Mouse (Mus musculus) heart, embryonic 16.5 days (tissue): ENCODE results near the gene Gm9903. TPM values are rescaled to one million over a fixed set of nuclear protein-coding genes. Genes with fewer than 3 reads are reported as not detected.

Experiments used
- ATAC-seq: fragments of 200-750 bp; cut with Nextera tagmentation; replicated peaks from 2 replicates; pipeline ENCODE4 v1.8.0; 2017; ENCODE audit warnings: moderate number of reproducible peaks; ENCODE audit not compliant: insufficient read depth, low FRiP score; ENCODE audit errors: extremely low read depth
- H3K27ac ChIP-seq: fragments of 300-500 bp; sonication (generic); 2 replicates; pipeline ENCODE4 v1.5.1; 2014; ENCODE audit warnings: mild to moderate bottlenecking, low read length, control low read depth, moderate library complexity
- H3K27me3 ChIP-seq: fragments of 300-500 bp; sonication (generic); 2 replicates; pipeline ENCODE4 v1.6.1; 2014; ENCODE audit warnings: low read length, mixed read lengths; ENCODE audit not compliant: control insufficient read depth, insufficient read depth
- H3K36me3 ChIP-seq: fragments of 300-500 bp; sonication (generic); 2 replicates; pipeline ENCODE4 v1.6.1; 2014; ENCODE audit not compliant: control insufficient read depth, insufficient read depth
- H3K4me1 ChIP-seq: fragments of 300-500 bp; sonication (generic); 2 replicates; pipeline ENCODE4 v1.6.1; 2014; ENCODE audit warnings: low read length, mixed read lengths; ENCODE audit not compliant: control insufficient read depth, insufficient read depth
- H3K4me2 ChIP-seq: fragments of 300-500 bp; sonication (generic); 2 replicates; pipeline ENCODE4 v1.6.1; 2014; ENCODE audit warnings: low read depth, mild to moderate bottlenecking, control low read depth, low read length
- H3K4me3 ChIP-seq: fragments of 300-500 bp; sonication (generic); 2 replicates; pipeline ENCODE4 v1.5.1; 2014; ENCODE audit warnings: mild to moderate bottlenecking, control low read depth, low read length
- H3K9ac ChIP-seq: fragments of 300-500 bp; sonication (generic); 2 replicates; pipeline ENCODE4 v1.6.1; 2014; ENCODE audit warnings: low read length, control low read depth
- H3K9me3 ChIP-seq: fragments of 300-500 bp; sonication (generic); replicated peaks from 2 replicates; pipeline ENCODE4 v1.6.1; 2016; ENCODE audit warnings: low read length; ENCODE audit not compliant: control insufficient read depth
- WGBS: fragments of 180-500 bp; shearing (Covaris S2); extraction: QIAGEN DNeasy Blood & Tissue Kit; methylation state at CpG from one replicate; pipeline ENCODE4 v1.1.7; 2014; 5-methylcytosine and 5-hydroxymethylcytosine counted together
- polyA plus RNA-seq: library from polyadenylated mRNA; unstranded; fragments of >200 nt; fragmentation: Nextera tagmentation; extraction: Ambion mirVana; gene quantifications from 2 replicates; pipeline ENCODE4 v1.2.1, GENCODE M21; 2015

The Gm9903 gene
- polyA plus RNA-seq, 1 experiment from 2014 or later = 1.00 TPM

- H3K9me3 ChIP-seq = no peaks in the 10 kb centered on the region
- ATAC-seq = no peak
- no peaks in the 10 kb centered on the region for H3K4me1 ChIP-seq
- H3K27me3 ChIP-seq = no peaks in the 10 kb centered on the region
- H3K4me2 ChIP-seq = no peak overlapping the region
- no peak overlapping the region for H3K9ac ChIP-seq
- 77% methylated on average over 1 of the region's 1 CpGs for WGBS
- H3K36me3 ChIP-seq = peaks cover 44% of the 10 kb centered on the region
- H3K4me3 ChIP-seq = no peak overlapping the region
- no peak overlapping the region for H3K27ac ChIP-seq
These were observed 20.5 kb upstream of the Gm9903 start for GRCm38 (mm10) chr5:33609226-33609625.

GRCm38 (mm10) chr5:33611795-33612194 lies 17.9 kb upstream of the Gm9903 start:
- 85% methylated on average over 1 of the region's 1 CpGs for whole genome bisulfite sequencing
- H3K36me3 ChIP-seq = peaks cover 43% of the 10 kb centered on the region
- no peaks in the 10 kb centered on the region for H3K9me3 ChIP-seq
- no peak overlapping the region for H3K4me3 ChIP-seq
- H3K27ac ChIP-seq = no peak overlapping the region
- no peak overlapping the region for H3K9ac ChIP-seq
- H3K4me2 ChIP-seq = no peak overlapping the region
- H3K4me1 ChIP-seq = no peaks in the 10 kb centered on the region
- H3K27me3 ChIP-seq = no peaks in the 10 kb centered on the region
- ATAC-seq = no peak

GRCm38 (mm10) chr5:33614391-33614790 lies 15.3 kb upstream of the Gm9903 start:
- 78% methylated on average over 6 of the region's 6 CpGs for WGBS
- peaks cover 22% of the 10 kb centered on the region for H3K36me3 ChIP-seq
- H3K9me3 ChIP-seq = no peaks in the 10 kb centered on the region
- no peak for ATAC-seq
- no peaks in the 10 kb centered on the region for H3K4me1 ChIP-seq
- no peak overlapping the region for H3K9ac ChIP-seq
- no peak overlapping the region for H3K27ac ChIP-seq
- no peak overlapping the region for H3K4me3 ChIP-seq
- no peak overlapping the region for H3K4me2 ChIP-seq
- no peaks in the 10 kb centered on the region for H3K27me3 ChIP-seq

- ATAC-seq = no peak
- Histone ChIP-seq H3K36me3 (no peaks in the 10 kb centered on the region), H3K4me2 (no peak overlapping the region), H3K4me1 (peaks cover 5% of the 10 kb centered on the region), H3K27me3 (no peaks in the 10 kb centered on the region), H3K4me3 (no peak overlapping the region), H3K27ac (no peak overlapping the region), H3K9me3 (no peaks in the 10 kb centered on the region), H3K9ac (no peak overlapping the region)
- WGBS = 91% methylated on average over 2 of the region's 2 CpGs
These were observed 7.1 kb upstream of the Gm9903 start for GRCm38 (mm10) chr5:33622671-33623070.

GRCm38 (mm10) chr5:33623766-33624165 lies 6.0 kb upstream of the Gm9903 start:
- H3K4me1 ChIP-seq = peaks cover 12% of the 10 kb centered on the region
- ATAC-seq = no peak
- no peak overlapping the region for H3K9ac ChIP-seq
- 77% methylated on average over 3 of the region's 3 CpGs for WGBS
- no peak overlapping the region for H3K4me2 ChIP-seq
- no peaks in the 10 kb centered on the region for H3K36me3 ChIP-seq
- no peak overlapping the region for H3K4me3 ChIP-seq
- no peaks in the 10 kb centered on the region for H3K27me3 ChIP-seq
- H3K27ac ChIP-seq = no peak overlapping the region
- H3K9me3 ChIP-seq = no peaks in the 10 kb centered on the region

- Histone ChIP-seq H3K27ac (no peak overlapping the region; the same call in 1 of the 2 replicates), H3K9me3 (no peaks in the 10 kb centered on the region), H3K4me3 (peak overlapping the region; percentile 73), H3K9ac (peak overlapping the region; percentile 85), H3K36me3 (no peaks in the 10 kb centered on the region), H3K27me3 (no peaks in the 10 kb centered on the region), H3K4me2 (peak overlapping the region; percentile 66), H3K4me1 (peaks cover 23% of the 10 kb centered on the region)
- WGBS = 19% methylated on average over 4 of the region's 4 CpGs
- no peak for ATAC-seq
These were observed 1.8 kb upstream of the Gm9903 start for GRCm38 (mm10) chr5:33627968-33628367.

GRCm38 (mm10) chr5:33628820-33629300 lies 865 bp upstream of the Gm9903 start:
- H3K4me2 ChIP-seq = peak overlapping the region; percentile 66
- H3K27ac ChIP-seq = peak overlapping the region; percentile 91
- H3K36me3 ChIP-seq = no peaks in the 10 kb centered on the region
- H3K9me3 ChIP-seq = no peaks in the 10 kb centered on the region
- H3K27me3 ChIP-seq = no peaks in the 10 kb centered on the region
- H3K9ac ChIP-seq = peak overlapping the region; percentile 85
- ATAC-seq = peak; percentile 28; the same call in 1 of the 2 replicates
- peaks cover 23% of the 10 kb centered on the region for H3K4me1 ChIP-seq
- peak overlapping the region; percentile 73 for H3K4me3 ChIP-seq
- WGBS = 0% methylated on average over 24 of the region's 24 CpGs

- H3K4me2 ChIP-seq = peak overlapping the region; percentile 91
- H3K9me3 ChIP-seq = no peaks in the 10 kb centered on the region
- no peak for ATAC-seq
- no peaks in the 10 kb centered on the region for H3K36me3 ChIP-seq
- peak overlapping the region; percentile 83 for H3K27ac ChIP-seq
- H3K27me3 ChIP-seq = no peaks in the 10 kb centered on the region
- 2% methylated on average over 9 of the region's 9 CpGs for WGBS
- peak overlapping the region; percentile 73 for H3K4me3 ChIP-seq
- H3K4me1 ChIP-seq = peaks cover 23% of the 10 kb centered on the region
- peak overlapping the region; percentile 78 for H3K9ac ChIP-seq
These were observed 336 bp downstream of the Gm9903 start for GRCm38 (mm10) chr5:33630061-33630460.

- no peak for ATAC-seq
- Histone ChIP-seq H3K27ac (peak overlapping the region; percentile 83; the same call in 1 of the 2 replicates), H3K4me1 (peaks cover 23% of the 10 kb centered on the region), H3K4me2 (peak overlapping the region; percentile 91), H3K4me3 (peak overlapping the region; percentile 73), H3K27me3 (no peaks in the 10 kb centered on the region), H3K9me3 (no peaks in the 10 kb centered on the region), H3K9ac (peak overlapping the region; percentile 78; the same call in 1 of the 2 replicates), H3K36me3 (0 out of 2 replicates have a peak, but pooled peaks cover 3% of the 10 kb centered on the region)
- 55% methylated on average over 4 of the region's 4 CpGs for WGBS
These were observed 890 bp downstream of the Gm9903 start for GRCm38 (mm10) chr5:33630615-33631014.
